Mouse (Mus musculus): ENCODE results near the gene Col4a6. TPM values are rescaled to one million over a fixed set of nuclear protein-coding genes. Genes with fewer than 3 reads are reported as not detected.

Col4a6 gene
- not detected for polyA plus RNA-seq (2017; shearing (Covaris generic))

GRCm38 (mm10) chrX:141473470-141474302, at the start of gene Col4a6:
TSS of gene Col4a6 (minus strand) at chrX:141474076.

GRCm38 (mm10) chrX:141475110-141475509, 1.2 kb upstream of the Col4a6 start, which contains the start of gene Col4a5:
TSS of gene Col4a5 (plus strand) at chrX:141475385.

Other genes with a start within 250 kb of the Col4a6 start
- gene Col4a5, start 1.3 kb upstream of the Col4a6 start, polyA plus RNA-seq (2017; shearing (Covaris generic)): not detected